Mouse (Mus musculus) midbrain, embryonic 11.5 days (tissue): ENCODE measurements around the gene Cdkl3. TPM values are rescaled to one million over a fixed set of nuclear protein-coding genes. Genes with fewer than 3 reads are reported as not detected.

Experiments
- ATAC-seq: fragments of 200-750 bp; cut with Nextera tagmentation; 2 replicates; pipeline ENCODE4 v1.8.0; 2017; ENCODE audit warnings: moderate TSS enrichment, moderate library complexity; ENCODE audit not compliant: low FRiP score
- DNase-seq: peaks from one replicate; pipeline ENCODE4 v3.0.0; 2015; ENCODE audit warnings: low spot score; ENCODE audit errors: missing footprints
- H3K27ac ChIP-seq: fragments of 300-500 bp; sonication (generic); 2 replicates; pipeline ENCODE4 v1.5.1; 2014; ENCODE audit warnings: low read depth, low read length
- H3K27me3 ChIP-seq: fragments of 300-500 bp; sonication (generic); 2 replicates; pipeline ENCODE4 v1.6.1; 2014; ENCODE audit warnings: mild to moderate bottlenecking, low read length, moderate library complexity, mixed read lengths; ENCODE audit not compliant: control insufficient read depth, insufficient read depth
- H3K36me3 ChIP-seq: fragments of 300-500 bp; sonication (generic); 2 replicates; pipeline ENCODE4 v1.6.1; 2014; ENCODE audit warnings: mild to moderate bottlenecking, low read length, moderate library complexity, mixed read lengths; ENCODE audit not compliant: control insufficient read depth, insufficient read depth
- H3K4me1 ChIP-seq: fragments of 300-500 bp; sonication (generic); 2 replicates; pipeline ENCODE4 v1.6.1; 2014; ENCODE audit warnings: low read length; ENCODE audit not compliant: control insufficient read depth, insufficient read depth
- H3K4me2 ChIP-seq: fragments of 300-500 bp; sonication (generic); 2 replicates; pipeline ENCODE4 v1.6.1; 2014; ENCODE audit warnings: mild to moderate bottlenecking, moderate library complexity
- H3K4me3 ChIP-seq: fragments of 300-500 bp; sonication (generic); 2 replicates; pipeline ENCODE4 v1.5.1; 2014; ENCODE audit warnings: low read depth, low read length
- H3K9ac ChIP-seq: fragments of 300-500 bp; sonication (generic); 2 replicates; pipeline ENCODE4 v1.6.1; 2014; ENCODE audit warnings: low read length
- H3K9me3 ChIP-seq: fragments of 300-500 bp; sonication (generic); 2 replicates; pipeline ENCODE4 v1.6.1; 2016; ENCODE audit warnings: low read length; ENCODE audit not compliant: control insufficient read depth
- WGBS: fragments of 180-500 bp; shearing (Covaris S2); extraction: QIAGEN DNeasy Blood & Tissue Kit; methylation state at CpG from one replicate; pipeline ENCODE4 v1.1.7; 2014; 5-methylcytosine and 5-hydroxymethylcytosine counted together
- polyA plus RNA-seq: library from polyadenylated mRNA; unstranded; fragments of >200 nt; fragmentation: Nextera tagmentation; extraction: Ambion mirVana; gene quantifications from 2 replicates; pipeline ENCODE4 v1.2.1, GENCODE M21; 2014

Cdkl3 gene
- polyA plus RNA-seq, 1 experiment from 2014 or later = 11.0 TPM

DNA sequence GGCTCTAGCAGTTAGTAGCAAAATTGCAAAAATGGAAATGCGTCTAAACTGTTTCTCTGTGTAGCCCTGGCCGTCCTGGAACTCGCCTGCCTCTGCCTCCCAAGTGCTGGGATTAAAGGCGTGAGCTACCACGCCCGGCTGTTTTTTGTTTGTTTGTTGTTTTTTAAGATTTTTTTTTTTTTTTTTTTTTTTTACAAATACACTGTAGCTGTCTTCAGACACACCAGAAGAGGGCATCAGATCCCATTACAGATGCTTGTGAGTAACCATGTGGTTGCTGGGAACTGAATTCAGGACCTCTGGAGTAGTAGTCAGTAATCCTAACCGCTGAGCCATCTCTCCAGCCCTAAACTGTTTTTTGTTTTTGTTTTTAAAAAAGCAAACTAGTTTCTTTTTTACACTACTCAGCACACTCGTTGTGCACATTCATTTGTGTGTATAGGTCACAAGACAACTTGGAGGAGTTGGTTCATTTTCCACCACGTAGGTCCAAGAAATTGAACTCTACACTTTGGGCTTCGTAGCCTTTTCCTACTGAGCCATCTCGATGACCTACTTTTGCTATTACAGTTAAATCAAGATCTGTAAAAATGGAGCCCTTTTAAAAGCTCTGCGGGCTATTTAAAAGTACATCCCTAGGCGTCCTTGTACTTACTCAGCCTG lies 1.0 kb upstream of the Cdkl3 start:
- DNase-seq (peak; percentile 86), ATAC-seq (no peak)
- H3K9ac ChIP-seq = peak overlapping the region; percentile 47

GRCm38 (mm10) chr11:52003505-52003771 lies 583 bp upstream of the Cdkl3 start:
- Histone ChIP-seq H3K9me3 (no peaks in the 10 kb centered on the region), H3K27ac (peak overlapping the region; percentile 38; the same call in 1 of the 2 replicates), H3K4me3 (peak overlapping the region; percentile 79), H3K4me1 (peaks cover 10% of the 10 kb centered on the region), H3K4me2 (peak overlapping the region; percentile 48), H3K36me3 (no peaks in the 10 kb centered on the region), H3K27me3 (no peaks in the 10 kb centered on the region), H3K9ac (peak overlapping the region; percentile 47)
- 20% methylated on average over 4 of the region's 4 CpGs for WGBS
- DNase-seq (no peak), ATAC-seq (no peak)

More for the DNA sequence above, 1.0 kb upstream of the Cdkl3 start:
- H3K36me3 ChIP-seq = no peaks in the 10 kb centered on the region
- H3K9me3 ChIP-seq = no peaks in the 10 kb centered on the region
- no peak overlapping the region; the same call in 1 of the 2 replicates for H3K27ac ChIP-seq
- 81% methylated on average over 13 of the region's 13 CpGs for WGBS
- H3K4me2 ChIP-seq = peak overlapping the region; percentile 48
- peaks cover 12% of the 10 kb centered on the region for H3K4me1 ChIP-seq
- no peaks in the 10 kb centered on the region for H3K27me3 ChIP-seq
- H3K4me3 ChIP-seq = peak overlapping the region; percentile 79

- no peaks in the 10 kb centered on the region for H3K36me3 ChIP-seq
- no peak for DNase-seq
- H3K9me3 ChIP-seq = no peaks in the 10 kb centered on the region
- no peak overlapping the region for H3K27ac ChIP-seq
- no peak for ATAC-seq
- peaks cover 3% of the 10 kb centered on the region for H3K4me1 ChIP-seq
- H3K4me3 ChIP-seq = no peak overlapping the region
- peak overlapping the region; percentile 10; the same call in 1 of the 2 replicates for H3K4me2 ChIP-seq
- no peak overlapping the region for H3K9ac ChIP-seq
- 76% methylated on average over 2 of the region's 2 CpGs for WGBS
- no peaks in the 10 kb centered on the region for H3K27me3 ChIP-seq
Measured at GRCm38 (mm10) chr11:52005586-52005985, 1.6 kb downstream of the Cdkl3 start.

GRCm38 (mm10) chr11:52011011-52011410 lies 7.0 kb downstream of the Cdkl3 start:
- no peak overlapping the region for H3K27ac ChIP-seq
- H3K27me3 ChIP-seq = no peaks in the 10 kb centered on the region
- H3K9ac ChIP-seq = no peak overlapping the region
- no peaks in the 10 kb centered on the region for H3K9me3 ChIP-seq
- no peak overlapping the region for H3K4me2 ChIP-seq
- H3K4me3 ChIP-seq = no peak overlapping the region
- 91% methylated on average over 11 of the region's 11 CpGs for WGBS
- H3K36me3 ChIP-seq = no peaks in the 10 kb centered on the region
- H3K4me1 ChIP-seq = no peaks in the 10 kb centered on the region
- no peak for DNase-seq
- no peak for ATAC-seq

- Histone ChIP-seq H3K4me3 (no peak overlapping the region), H3K9ac (no peak overlapping the region), H3K9me3 (no peaks in the 10 kb centered on the region), H3K4me2 (no peak overlapping the region), H3K27me3 (no peaks in the 10 kb centered on the region), H3K36me3 (no peaks in the 10 kb centered on the region), H3K27ac (no peak overlapping the region), H3K4me1 (no peaks in the 10 kb centered on the region)
- 90% methylated on average over 5 of the region's 5 CpGs for WGBS
- ATAC-seq (no peak), DNase-seq (no peak)
Measured at GRCm38 (mm10) chr11:52011541-52011940, 7.5 kb downstream of the Cdkl3 start.

DNA sequence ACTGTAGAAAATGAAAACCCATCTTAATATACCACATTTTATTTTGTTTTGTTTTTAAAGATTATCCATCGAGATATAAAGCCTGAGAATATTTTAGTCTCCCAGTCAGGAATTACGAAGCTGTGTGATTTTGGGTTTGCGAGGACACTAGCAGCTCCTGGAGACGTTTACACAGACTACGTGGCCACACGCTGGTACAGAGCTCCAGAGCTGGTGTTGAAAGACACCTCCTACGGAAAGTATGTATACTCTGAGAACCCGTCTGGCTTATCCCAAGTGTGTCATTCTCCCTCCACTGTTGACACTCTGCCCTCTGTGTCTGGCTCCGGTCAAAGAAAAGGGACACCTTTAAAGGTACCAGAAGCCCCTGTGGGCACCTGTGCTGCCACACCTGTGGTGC lies 14.2 kb downstream of the Cdkl3 start:
- Histone ChIP-seq H3K36me3 (no peaks in the 10 kb centered on the region; the same call in 1 of the 2 replicates), H3K9ac (no peak overlapping the region), H3K27me3 (no peaks in the 10 kb centered on the region), H3K27ac (no peak overlapping the region), H3K4me2 (no peak overlapping the region), H3K4me1 (no peaks in the 10 kb centered on the region), H3K9me3 (no peaks in the 10 kb centered on the region), H3K4me3 (no peak overlapping the region)
- no peak for DNase-seq
- ATAC-seq = no peak
- WGBS = 85% methylated on average over 9 of the region's 9 CpGs

DNA sequence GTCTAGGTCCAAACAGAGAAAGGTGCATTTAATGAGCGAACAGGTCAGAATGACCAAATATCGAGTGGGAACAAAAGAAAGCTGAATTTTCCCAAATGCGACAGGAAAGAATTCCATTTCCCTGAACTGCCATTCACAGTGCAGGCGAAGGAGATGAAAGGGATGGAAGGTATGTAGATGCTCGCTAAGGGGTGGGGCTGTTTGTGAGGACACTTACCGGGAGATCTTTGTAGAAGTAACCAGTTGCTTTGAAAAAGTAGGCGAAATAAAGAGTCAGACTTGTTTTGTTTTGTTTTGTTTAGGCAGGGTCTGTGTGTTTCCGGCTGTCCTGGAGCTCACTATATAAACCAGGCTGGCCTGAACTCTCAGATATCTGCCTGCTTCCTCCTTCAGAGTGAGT lies 28.3 kb downstream of the Cdkl3 start:
- WGBS = 81% methylated on average over 8 of the region's 8 CpGs
- Histone ChIP-seq H3K4me2 (no peak overlapping the region), H3K4me1 (no peaks in the 10 kb centered on the region), H3K9me3 (no peaks in the 10 kb centered on the region), H3K9ac (no peak overlapping the region), H3K27ac (no peak overlapping the region), H3K27me3 (no peaks in the 10 kb centered on the region), H3K36me3 (no peaks in the 10 kb centered on the region), H3K4me3 (no peak overlapping the region)
- DNase-seq (no peak), ATAC-seq (no peak)

GRCm38 (mm10) chr11:52033953-52034352 lies 29.9 kb downstream of the Cdkl3 start:
- Histone ChIP-seq H3K36me3 (no peaks in the 10 kb centered on the region), H3K27ac (no peak overlapping the region), H3K4me3 (no peak overlapping the region), H3K4me1 (no peaks in the 10 kb centered on the region), H3K9ac (no peak overlapping the region), H3K27me3 (no peaks in the 10 kb centered on the region), H3K4me2 (no peak overlapping the region), H3K9me3 (no peaks in the 10 kb centered on the region)
- DNase-seq (no peak), ATAC-seq (no peak)
- WGBS = 94% methylated on average over 1 of the region's 1 CpGs

DNA sequence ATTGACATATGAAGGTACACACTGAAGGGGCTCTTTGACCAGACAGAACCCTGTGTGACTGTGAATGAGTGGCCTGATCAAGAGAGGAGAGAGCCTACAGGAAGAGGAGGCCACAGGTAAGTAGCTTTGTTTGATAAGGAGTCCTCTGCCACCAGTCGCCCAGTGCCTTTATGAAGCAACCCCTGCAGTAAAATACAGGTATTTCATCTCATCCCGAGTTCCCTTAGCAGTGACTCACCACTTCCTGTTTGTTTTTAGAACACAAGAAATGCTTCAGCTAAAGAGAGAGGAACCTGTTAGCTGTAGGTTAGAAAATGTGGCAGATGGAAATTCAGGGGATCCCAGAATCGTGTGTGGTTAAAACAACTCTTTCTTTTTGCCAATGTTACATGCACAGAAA lies 31.9 kb downstream of the Cdkl3 start:
- H3K4me1 ChIP-seq = no peaks in the 10 kb centered on the region
- ATAC-seq (no peak), DNase-seq (no peak)
- no peak overlapping the region for H3K4me3 ChIP-seq
- no peaks in the 10 kb centered on the region for H3K36me3 ChIP-seq
- WGBS = 78% methylated on average over 3 of the region's 3 CpGs
- H3K27ac ChIP-seq = no peak overlapping the region
- H3K9ac ChIP-seq = no peak overlapping the region
- no peak overlapping the region for H3K4me2 ChIP-seq
- no peaks in the 10 kb centered on the region for H3K27me3 ChIP-seq
- no peaks in the 10 kb centered on the region for H3K9me3 ChIP-seq
